Mouse (Mus musculus) large intestine, adult 2 months (tissue): ENCODE measurements around the gene Rnf19b. TPM values are rescaled to one million over a fixed set of nuclear protein-coding genes. Genes with fewer than 3 reads are reported as not detected.
A peak's percentile ranks its signal among the peaks of the same experiment; 100 is the strongest.

Source experiments
- DNase-seq: peaks from one replicate; pipeline ENCODE4 v3.0.0-alpha.2; 2012; ENCODE audit warnings: low read depth, low spot score
- WGBS: fragments of 180-500 bp; shearing (Covaris S2); methylation state at CpG from one replicate; pipeline ENCODE4 v1.1.7; 2018; 5-methylcytosine and 5-hydroxymethylcytosine counted together
- polyA plus RNA-seq: library from polyadenylated mRNA; depleted of rRNA; stranded (reverse); fragments of >200 nt; gene quantifications from 2 replicates; pipeline ENCODE4 v1.2.3, GENCODE M21; 2012; rRNA removed

The Rnf19b gene
- polyA plus RNA-seq, 1 experiment: 66.8 TPM

- 11% methylated on average over 15 of the region's 15 CpGs for WGBS
- peak; percentile 56 for DNase-seq
Measured at GRCm38 (mm10) chr4:129134799-129135585, 76.9 kb downstream of the Rnf19b start.

Other genes starting within 250 kb of the Rnf19b start
- 2.9 and 3.1 TPM in 2 replicates for gene Trim62, start 174.7 kb upstream of the Rnf19b start, polyA plus RNA-seq
- 2.8 and 3.4 TPM in 2 replicates for gene Azin2, start 95.8 kb upstream of the Rnf19b start, polyA plus RNA-seq
- 141 and 161 TPM in 2 replicates for gene Ak2, start 66.3 kb upstream of the Rnf19b start, polyA plus RNA-seq
- gene Tmem54, start 47.3 kb downstream of the Rnf19b start, polyA plus RNA-seq: 753 and 829 TPM in 2 replicates
- 0.92 and 1.7 TPM in 2 replicates for gene Hpca, start 63.8 kb downstream of the Rnf19b start, polyA plus RNA-seq
- 0.53 and 0.74 TPM in 2 replicates for gene Fndc5, start 78.7 kb downstream of the Rnf19b start, polyA plus RNA-seq
- 4.8 and 8.2 TPM in 2 replicates for gene S100pbp, start 131.5 kb downstream of the Rnf19b start, polyA plus RNA-seq
- 15.6 and 18.4 TPM in 2 replicates for gene Yars, start 131.5 kb downstream of the Rnf19b start, polyA plus RNA-seq
- 92.7 and 138 TPM in 2 replicates for gene C77080, start 203.1 kb downstream of the Rnf19b start, polyA plus RNA-seq
- gene Sync, start 229.3 kb downstream of the Rnf19b start, polyA plus RNA-seq: 0.92 and 1.1 TPM in 2 replicates